Mouse (Mus musculus) thymus, adult 2 months (tissue): ENCODE data around the gene Prr12.

Source experiments
- CTCF ChIP-seq: fragments of 200-500 bp; IDR thresholded peaks from 2 replicates; pipeline ENCODE4 v1.5.1; 2012; ENCODE audit warnings: mild to moderate bottlenecking, control low read depth, low read length, moderate library complexity, borderline replicate concordance; ENCODE audit not compliant: control insufficient read depth, poor library complexity, insufficient read depth; ENCODE audit errors: extremely low read depth
- POLR2A ChIP-seq: fragments of 200-500 bp; IDR thresholded peaks from 2 replicates; pipeline ENCODE4 v1.6.1; 2012; ENCODE audit warnings: mild to moderate bottlenecking, low read length, control low read depth, moderate library complexity; ENCODE audit not compliant: control insufficient read depth, poor library complexity, insufficient read depth; ENCODE audit errors: extremely low read depth

GRCm38 (mm10) chr7:45048923-45049657, 3.6 kb downstream of the Prr12 start:
- no peak for TF ChIP-seq POLR2A
- TF ChIP-seq CTCF: no peak
